Mouse (Mus musculus): Measurements from ENCODE around the gene Rhbg. TPM values are rescaled to one million over a fixed set of nuclear protein-coding genes. Genes with fewer than 3 reads are reported as not detected.

Rhbg gene
- total and polyA plus RNA-seq, 3 experiments, result not detected

- Histone ChIP-seq H3K27me3 (ENCODE audit: control insufficient read depth in 1 of 2, insufficient read depth in 2 of 2, low read length in 2 of 2) (peaks cover 3 to 16% of the 10 kb centered on the region in 2 experiments), H3K4me3 (ENCODE audit: control insufficient read depth in 1 of 2, insufficient read depth in 1 of 2, low read depth in 2 of 2, low read length in 2 of 2) (no peak overlapping the region), H3K36me3 (ENCODE audit: control insufficient read depth in 1 of 2, insufficient read depth in 2 of 2, low read length in 2 of 2) (no peaks in the 10 kb centered on the region; a peak in 1 of 4 replicates), H3K9ac (ENCODE audit: control insufficient read depth, low read depth, low read length, poor library complexity, severe bottlenecking) (no peak overlapping the region), H3K79me2 (ENCODE audit: control insufficient read depth, insufficient read depth, low read length, poor library complexity) (no peaks in the 10 kb centered on the region), H3K9me3 (replicated peaks; ENCODE audit: insufficient read depth, low read length) (no peaks in the 10 kb centered on the region), H3K4me1 (ENCODE audit: control insufficient read depth in 1 of 2, insufficient read depth in 2 of 2, low read length in 2 of 2) (peaks cover 0 to 3% of the 10 kb centered on the region in 2 experiments; a peak in 3 of 4 replicates), H3K27ac (ENCODE audit: control insufficient read depth, low read depth, low read length) (no peak overlapping the region)
- no peak for DNase-seq (ENCODE audit: low read depth, low spot score)
- no peak for TF ChIP-seq MAFK (IDR thresholded peaks at IDR 0.05; ENCODE audit: borderline replicate concordance, low read depth, low read length)
- no peak for TF ChIP-seq JUND (IDR thresholded peaks at IDR 0.05; ENCODE audit: low read depth, low read length)
- no peak for TF ChIP-seq ZC3H11A (IDR thresholded peaks at IDR 0.05; ENCODE audit: low read depth, low read length)
- TF ChIP-seq MYB (IDR thresholded peaks at IDR 0.05; ENCODE audit: low read depth, low read length), result no peak
- TF ChIP-seq MAZ (IDR thresholded peaks at IDR 0.05; ENCODE audit: low read depth, low read length), result no peak
- TF ChIP-seq SMC3 (IDR thresholded peaks at IDR 0.05; ENCODE audit: low read depth, low read length), result no peak
Measured at GRCm38 (mm10) chr3:88203456-88203855, 51.1 kb downstream of the Rhbg start.

- peaks cover 3 to 13% of the 10 kb centered on the region in 2 experiments for H3K27me3 ChIP-seq (ENCODE audit: control insufficient read depth in 1 of 2, insufficient read depth in 2 of 2, low read length in 2 of 2)
- no peaks in the 10 kb centered on the region for H3K9me3 ChIP-seq (replicated peaks; ENCODE audit: insufficient read depth, low read length)
- DNase-seq (ENCODE audit: low read depth, low spot score), result no peak
- H3K4me3 ChIP-seq (ENCODE audit: control insufficient read depth in 1 of 2, insufficient read depth in 1 of 2, low read depth in 2 of 2, low read length in 2 of 2), result no peak overlapping the region
- H3K4me1 ChIP-seq (ENCODE audit: control insufficient read depth in 1 of 2, insufficient read depth in 2 of 2, low read length in 2 of 2), result peaks cover 0 to 3% of the 10 kb centered on the region in 2 experiments; a peak in 3 of 4 replicates
- no peaks in the 10 kb centered on the region; a peak in 1 of 4 replicates for H3K36me3 ChIP-seq (ENCODE audit: control insufficient read depth in 1 of 2, insufficient read depth in 2 of 2, low read length in 2 of 2)
- no peaks in the 10 kb centered on the region for H3K79me2 ChIP-seq (ENCODE audit: control insufficient read depth, insufficient read depth, low read length, poor library complexity)
- no peak overlapping the region for H3K9ac ChIP-seq (ENCODE audit: control insufficient read depth, low read depth, low read length, poor library complexity, severe bottlenecking)
- no peak for TF ChIP-seq MAX (IDR thresholded peaks at IDR 0.05; ENCODE audit: low read length)
- TF ChIP-seq ETS1 (IDR thresholded peaks at IDR 0.05; ENCODE audit: low read depth, low read length), result no peak
- no peak for TF ChIP-seq POLR2A (IDR thresholded peaks at IDR 0.05; ENCODE audit: control insufficient read depth in 1 of 2, insufficient read depth in 1 of 2, low read depth in 1 of 2, low read length in 2 of 2, poor library complexity in 1 of 2)
- no peak for TF ChIP-seq NRF1 (IDR thresholded peaks at IDR 0.05; ENCODE audit: insufficient read depth, low read depth, low read length, poor library complexity, severe bottlenecking)
- H3K27ac ChIP-seq (ENCODE audit: control insufficient read depth, low read depth, low read length), result no peak overlapping the region
Measured at GRCm38 (mm10) chr3:88202986-88203385, 51.5 kb downstream of the Rhbg start.

GRCm38 (mm10) chr3:88201640-88202039 is 52.9 kb downstream of the Rhbg start:
- peaks cover 5 to 11% of the 10 kb centered on the region in 2 experiments for H3K27me3 ChIP-seq (ENCODE audit: control insufficient read depth in 1 of 2, insufficient read depth in 2 of 2, low read length in 2 of 2)

More at GRCm38 (mm10) chr3:88201640-88202039, 52.9 kb downstream of the Rhbg start:
- H3K27ac ChIP-seq (ENCODE audit: control insufficient read depth, low read depth, low read length), result no peak overlapping the region
- DNase-seq (ENCODE audit: low read depth, low spot score), result no peak
- no peak overlapping the region for H3K4me3 ChIP-seq (ENCODE audit: control insufficient read depth in 1 of 2, insufficient read depth in 1 of 2, low read depth in 2 of 2, low read length in 2 of 2)
- H3K9me3 ChIP-seq (replicated peaks; ENCODE audit: insufficient read depth, low read length), result no peaks in the 10 kb centered on the region
- no peak for TF ChIP-seq MYC (IDR thresholded peaks at IDR 0.05; ENCODE audit: low read depth, low read length)
- no peak for TF ChIP-seq RCOR1 (IDR thresholded peaks at IDR 0.05; ENCODE audit: low read depth, low read length)
- TF ChIP-seq ZC3H11A (IDR thresholded peaks at IDR 0.05; ENCODE audit: low read depth, low read length), result no peak
- no peak for TF ChIP-seq SMC3 (IDR thresholded peaks at IDR 0.05; ENCODE audit: low read depth, low read length)
- no peak for TF ChIP-seq GATA1 (IDR thresholded peaks at IDR 0.05; ENCODE audit: low read depth, low read length)
- TF ChIP-seq RAD21 (IDR thresholded peaks at IDR 0.05; ENCODE audit: low read depth, low read length), result no peak
- no peak for TF ChIP-seq ELF1 (IDR thresholded peaks at IDR 0.05; ENCODE audit: low read depth, low read length)
- TF ChIP-seq MAX (IDR thresholded peaks at IDR 0.05; ENCODE audit: low read length), result no peak
- TF ChIP-seq MAFK (IDR thresholded peaks at IDR 0.05; ENCODE audit: borderline replicate concordance, low read depth, low read length), result no peak
- TF ChIP-seq EP300 (IDR thresholded peaks at IDR 0.05; ENCODE audit: low read depth in 1 of 2, low read length in 2 of 2), result no peak
- TF ChIP-seq SIN3A (IDR thresholded peaks at IDR 0.05; ENCODE audit: low read length), result no peak
- no peak for TF ChIP-seq TCF12 (IDR thresholded peaks at IDR 0.05; ENCODE audit: low read depth, low read length)
- no peak for TF ChIP-seq CTCF (IDR thresholded peaks at IDR 0.05 in 2 of 3, conservative IDR thresholded peaks at IDR 0.05 in 1 of 3; ENCODE audit: control insufficient read depth in 1 of 3, insufficient read depth in 1 of 3, low read depth in 2 of 3, low read length in 3 of 3, poor library complexity in 1 of 3, severe bottlenecking in 1 of 3)
- no peak for TF ChIP-seq E2F4 (IDR thresholded peaks at IDR 0.05; ENCODE audit: borderline replicate concordance, low read depth, low read length)
- TF ChIP-seq ZMIZ1 (IDR thresholded peaks at IDR 0.05; ENCODE audit: low read depth, low read length), result no peak
- TF ChIP-seq NELFE (IDR thresholded peaks at IDR 0.05; ENCODE audit: low read depth, low read length), result no peak
- peaks cover 0 to 3% of the 10 kb centered on the region in 2 experiments; a peak in 3 of 4 replicates for H3K4me1 ChIP-seq (ENCODE audit: control insufficient read depth in 1 of 2, insufficient read depth in 2 of 2, low read length in 2 of 2)
- H3K36me3 ChIP-seq (ENCODE audit: control insufficient read depth in 1 of 2, insufficient read depth in 2 of 2, low read length in 2 of 2), result no peaks in the 10 kb centered on the region; a peak in 1 of 4 replicates
- no peak overlapping the region for H3K9ac ChIP-seq (ENCODE audit: control insufficient read depth, low read depth, low read length, poor library complexity, severe bottlenecking)
- H3K79me2 ChIP-seq (ENCODE audit: control insufficient read depth, insufficient read depth, low read length, poor library complexity), result no peaks in the 10 kb centered on the region

Data from MEL (cell line).